Comparison of ENCODE assay signal across 22 mouse cellular contexts in the genomic region with DNA sequence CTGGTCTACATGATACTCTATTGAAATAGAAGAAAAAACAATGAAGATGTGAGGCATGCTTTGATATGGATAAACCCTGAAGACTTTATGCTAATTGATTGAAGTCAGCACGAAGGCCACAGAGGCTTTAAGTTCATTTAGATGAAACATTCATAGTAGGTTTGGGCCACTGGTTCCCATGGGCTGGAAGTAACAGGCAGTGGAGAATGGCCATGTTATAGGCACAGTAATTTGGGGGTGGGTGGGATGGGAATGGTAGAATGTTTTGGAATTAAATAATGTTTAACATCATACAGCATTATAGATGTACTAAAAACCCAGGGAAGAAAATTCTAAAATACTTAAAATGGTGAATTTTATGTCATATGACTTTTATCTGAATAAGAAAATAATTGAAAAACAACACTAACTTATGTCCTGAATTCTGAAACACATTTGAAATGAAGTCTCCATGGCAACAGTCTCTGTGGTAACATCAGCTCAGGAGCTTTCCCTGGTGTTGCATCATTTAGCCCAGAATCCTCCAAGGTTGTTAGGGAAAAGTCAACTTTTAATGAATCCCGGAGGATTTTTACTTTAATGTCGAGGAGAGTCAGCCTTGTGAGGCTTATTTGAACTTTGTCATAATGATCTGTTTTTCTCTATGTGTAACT. TPM values are rescaled to one million over a fixed set of nuclear protein-coding genes. Genes with fewer than 3 reads are reported as not detected.
DNase-seq lines count a peak whose midpoint lies in the region; ATAC-seq lines count a peak whose summit lies in the region.
"Had no signal": no experiment of that assay in that cellular context is flagged by ENCODE, and none has a peak within 500 bp of the region (broad histone marks: within the 10 kb centered on the region; RNA-seq: fewer than 3 reads in every experiment).

No protein-coding gene starts in this region.

- no peaks in the 10 kb centered on the region; the same call in 1 of the 2 replicates for H3K9me3 ChIP-seq in hindbrain, embryonic 16.5 days (ENCODE audit: control insufficient read depth, low read length)
- no peaks in the 10 kb centered on the region for H3K9me3 ChIP-seq in hindbrain, embryonic 11.5 days (ENCODE audit: control insufficient read depth, low read length)
- no peaks in the 10 kb centered on the region for H3K9me3 ChIP-seq in midbrain, embryonic 15.5 days
- H3K9me3 ChIP-seq in midbrain, embryonic 11.5 days (ENCODE audit: control insufficient read depth, low read length): no peaks in the 10 kb centered on the region
- H3K9me3 ChIP-seq: G1E; intestine, embryonic 15.5 days; neural tube, embryonic 13.5 days had no signal

- H3K4me2 ChIP-seq in hindbrain, embryonic 16.5 days (ENCODE audit: low read length): no peak overlapping the region
- no peak overlapping the region for H3K4me2 ChIP-seq in hindbrain, embryonic 11.5 days (replicated peaks; ENCODE audit: low read depth, low read length)
- no peak overlapping the region for H3K4me2 ChIP-seq in midbrain, embryonic 15.5 days
- H3K4me2 ChIP-seq in midbrain, embryonic 11.5 days: no peak overlapping the region
- H3K4me2 ChIP-seq: intestine, embryonic 15.5 days; midbrain, embryonic 12.5 days; neural tube, embryonic 13.5 days had no signal

- no peaks in the 10 kb centered on the region for H3K27me3 ChIP-seq in hindbrain, embryonic 16.5 days (replicated peaks; ENCODE audit: control insufficient read depth, insufficient read depth, low read length)
- H3K27me3 ChIP-seq in hindbrain, embryonic 11.5 days (ENCODE audit: control insufficient read depth, insufficient read depth, low read length): no peaks in the 10 kb centered on the region
- no peaks in the 10 kb centered on the region for H3K27me3 ChIP-seq in midbrain, embryonic 15.5 days (replicated peaks)
- no peaks in the 10 kb centered on the region for H3K27me3 ChIP-seq in midbrain, embryonic 11.5 days (ENCODE audit: control insufficient read depth, insufficient read depth, low read length)
- H3K27me3 ChIP-seq: intestine, embryonic 15.5 days; midbrain, embryonic 12.5 days; neural tube, embryonic 13.5 days had no signal

- WGBS in hindbrain, embryonic 16.5 days: 69% methylated on average over 3 of the region's 3 CpGs
- WGBS in hindbrain, embryonic 11.5 days: 85% methylated on average over 3 of the region's 3 CpGs
- whole genome bisulfite sequencing in midbrain, embryonic 15.5 days: 47% methylated on average over 3 of the region's 3 CpGs
- 75% methylated on average over 3 of the region's 3 CpGs for WGBS in midbrain, embryonic 11.5 days

- no peak overlapping the region for H3K4me3 ChIP-seq in hindbrain, embryonic 16.5 days (ENCODE audit: low read length)
- H3K4me3 ChIP-seq in hindbrain, embryonic 11.5 days (ENCODE audit: low read depth, low read length): no peak overlapping the region
- H3K4me3 ChIP-seq in midbrain, embryonic 15.5 days: no peak overlapping the region
- H3K4me3 ChIP-seq in midbrain, embryonic 11.5 days (ENCODE audit: low read depth, low read length): no peak overlapping the region
- H3K4me3 ChIP-seq: heart, adult 2 months; intestine, embryonic 15.5 days; midbrain, embryonic 12.5 days; neural tube, embryonic 13.5 days had no signal

- no peak overlapping the region for H3K27ac ChIP-seq in hindbrain, embryonic 16.5 days (ENCODE audit: low read depth, low read length)
- no peak overlapping the region for H3K27ac ChIP-seq in hindbrain, embryonic 11.5 days (ENCODE audit: low read depth, low read length)
- H3K27ac ChIP-seq in midbrain, embryonic 15.5 days: peak overlapping the region; percentile 51
- no peak overlapping the region for H3K27ac ChIP-seq in midbrain, embryonic 11.5 days (ENCODE audit: low read depth, low read length)
- H3K27ac ChIP-seq: heart, adult 2 months; intestine, embryonic 15.5 days; midbrain, embryonic 12.5 days; neural tube, embryonic 13.5 days had no signal

- DNase-seq in hindbrain, embryonic 11.5 days (ENCODE audit: low spot score): no peak
- DNase-seq in midbrain, embryonic 11.5 days (ENCODE audit: low spot score, missing footprints): no peak
- DNase-seq in brain, embryonic 18.5 days (ENCODE audit: low read depth, low spot score): peak; percentile 63
- peak; percentile 74 for DNase-seq in telencephalon, adult 2 months (ENCODE audit: low read depth, low spot score)
- no peak for DNase-seq in cerebellum, postnatal 4 days (ENCODE audit: low spot score in 2 of 2)
- DNase-seq: adrenal gland, postnatal 10 days; gastrocnemius, postnatal 10 days; heart, adult 2 months; liver; lung, adult 18-20 months; lung, postnatal 36 days; right cerebral cortex, postnatal 4 days; thymus, adult 18-20 months had no signal

- peak; percentile 67; the same call in 1 of the 2 replicates for ATAC-seq in hindbrain, embryonic 16.5 days
- ATAC-seq in hindbrain, embryonic 11.5 days (ENCODE audit: low FRiP score): no peak
- peak; percentile 91 for ATAC-seq in midbrain, embryonic 15.5 days (replicated peaks)
- ATAC-seq in midbrain, embryonic 11.5 days (ENCODE audit: low FRiP score): no peak
- ATAC-seq: intestine, embryonic 15.5 days had no signal

- no peak overlapping the region for H3K9ac ChIP-seq in hindbrain, embryonic 16.5 days (ENCODE audit: low read depth, low read length)
- H3K9ac ChIP-seq in hindbrain, embryonic 11.5 days (ENCODE audit: low read depth, low read length): no peak overlapping the region
- H3K9ac ChIP-seq in midbrain, embryonic 15.5 days: no peak overlapping the region
- H3K9ac ChIP-seq in midbrain, embryonic 11.5 days (ENCODE audit: low read length): no peak overlapping the region
- H3K9ac ChIP-seq: intestine, embryonic 15.5 days; midbrain, embryonic 12.5 days; neural tube, embryonic 13.5 days had no signal

- H3K36me3 ChIP-seq in hindbrain, embryonic 16.5 days (ENCODE audit: control insufficient read depth, insufficient read depth, low read length): no peaks in the 10 kb centered on the region
- no peaks in the 10 kb centered on the region for H3K36me3 ChIP-seq in hindbrain, embryonic 11.5 days (ENCODE audit: control insufficient read depth, insufficient read depth, low read length)
- H3K36me3 ChIP-seq in midbrain, embryonic 15.5 days (replicated peaks): no peaks in the 10 kb centered on the region
- H3K36me3 ChIP-seq in midbrain, embryonic 11.5 days (ENCODE audit: control insufficient read depth, insufficient read depth, low read length): no peaks in the 10 kb centered on the region
- H3K36me3 ChIP-seq: G1E; intestine, embryonic 15.5 days; midbrain, embryonic 12.5 days; neural tube, embryonic 13.5 days had no signal

- H3K4me1 ChIP-seq in hindbrain, embryonic 16.5 days (ENCODE audit: control insufficient read depth, insufficient read depth, low read depth, low read length): no peaks in the 10 kb centered on the region
- H3K4me1 ChIP-seq in hindbrain, embryonic 11.5 days (replicated peaks; ENCODE audit: control insufficient read depth, insufficient read depth, low read length): no peaks in the 10 kb centered on the region
- peaks cover 6% of the 10 kb centered on the region for H3K4me1 ChIP-seq in midbrain, embryonic 15.5 days
- no peaks in the 10 kb centered on the region for H3K4me1 ChIP-seq in midbrain, embryonic 11.5 days (ENCODE audit: control insufficient read depth, insufficient read depth, low read length)
- H3K4me1 ChIP-seq: intestine, embryonic 15.5 days; midbrain, embryonic 12.5 days; neural tube, embryonic 13.5 days had no signal

RNA-seq across cellular contexts. Expression of a gene that starts 18.4 kb away (rescaled TPM):
- polyA plus RNA-seq in hindbrain, embryonic 16.5 days (2015; fragmentation: Nextera tagmentation; extraction: Ambion mirVana): 0.15 and 0.51 TPM in 2 replicates
- polyA plus RNA-seq in hindbrain, embryonic 11.5 days (2014; fragmentation: Nextera tagmentation; extraction: Ambion mirVana): 0.07 and 0.28 TPM in 2 replicates
- polyA plus RNA-seq in midbrain, embryonic 15.5 days (2015; fragmentation: Nextera tagmentation; extraction: Ambion mirVana): not detected in 2 replicates
- 0.08 and 0.10 TPM in 2 replicates for polyA plus RNA-seq in midbrain, embryonic 11.5 days (2014; fragmentation: Nextera tagmentation; extraction: Ambion mirVana)
- polyA plus RNA-seq: G1E; heart, adult 2 months; heart, postnatal 0 days; intestine, embryonic 15.5 days; kidney, embryonic 16.5 days; neural tube, embryonic 13.5 days; urinary bladder, adult 2 months had no signal

RNA-seq across cellular contexts. Expression of a gene that starts 28.6 kb away (rescaled TPM):
- polyA plus RNA-seq in hindbrain, embryonic 16.5 days (2015; fragmentation: Nextera tagmentation; extraction: Ambion mirVana): not detected in 2 replicates
- polyA plus RNA-seq in hindbrain, embryonic 11.5 days (2014; fragmentation: Nextera tagmentation; extraction: Ambion mirVana): not detected in 2 replicates
- polyA plus RNA-seq in midbrain, embryonic 15.5 days (2015; fragmentation: Nextera tagmentation; extraction: Ambion mirVana): not detected in 2 replicates
- polyA plus RNA-seq in midbrain, embryonic 11.5 days (2014; fragmentation: Nextera tagmentation; extraction: Ambion mirVana): not detected in 2 replicates
- polyA plus RNA-seq: G1E; heart, adult 2 months; heart, postnatal 0 days; intestine, embryonic 15.5 days; kidney, embryonic 16.5 days; midbrain, embryonic 12.5 days; neural tube, embryonic 13.5 days; urinary bladder, adult 2 months had no signal

RNA-seq across cellular contexts. Expression of a gene that starts 30.3 kb away (rescaled TPM):
- 87.1 and 89.2 TPM in 2 replicates for polyA plus RNA-seq in hindbrain, embryonic 16.5 days (2015; fragmentation: Nextera tagmentation; extraction: Ambion mirVana)
- polyA plus RNA-seq in hindbrain, embryonic 11.5 days (2014; fragmentation: Nextera tagmentation; extraction: Ambion mirVana): 142 and 151 TPM in 2 replicates
- 83.6 and 92.9 TPM in 2 replicates for polyA plus RNA-seq in midbrain, embryonic 15.5 days (2015; fragmentation: Nextera tagmentation; extraction: Ambion mirVana)
- 143 and 146 TPM in 2 replicates for polyA plus RNA-seq in midbrain, embryonic 11.5 days (2014; fragmentation: Nextera tagmentation; extraction: Ambion mirVana)

RNA-seq across cellular contexts. Expression of a gene that starts 57.5 kb away (rescaled TPM):
- not detected in 2 replicates for polyA plus RNA-seq in hindbrain, embryonic 16.5 days (2015; fragmentation: Nextera tagmentation; extraction: Ambion mirVana)
- polyA plus RNA-seq in hindbrain, embryonic 11.5 days (2014; fragmentation: Nextera tagmentation; extraction: Ambion mirVana): not detected in 2 replicates
- polyA plus RNA-seq in midbrain, embryonic 15.5 days (2015; fragmentation: Nextera tagmentation; extraction: Ambion mirVana): not detected in 2 replicates
- not detected in 2 replicates for polyA plus RNA-seq in midbrain, embryonic 11.5 days (2014; fragmentation: Nextera tagmentation; extraction: Ambion mirVana)
- polyA plus RNA-seq: G1E; heart, adult 2 months; heart, postnatal 0 days; intestine, embryonic 15.5 days; kidney, embryonic 16.5 days; midbrain, embryonic 12.5 days; neural tube, embryonic 13.5 days; urinary bladder, adult 2 months had no signal

Comparison
In these comparisons a context has a peak if more than half of its experiments do, and no peak if none do; other contexts are left out.
1. ATAC-seq: peak in hindbrain, embryonic 16.5 days (single experiment) and midbrain, embryonic 15.5 days (single experiment); none in hindbrain, embryonic 11.5 days (single experiment) and midbrain, embryonic 11.5 days (single experiment).
2. DNase-seq: peak in brain, embryonic 18.5 days (single experiment) and telencephalon, adult 2 months (single experiment); none in hindbrain, embryonic 11.5 days (single experiment), midbrain, embryonic 11.5 days (single experiment) and cerebellum, postnatal 4 days (0 of 2).